Mouse (Mus musculus): Measurements from ENCODE around the gene Egfl8. TPM values are rescaled to one million over a fixed set of nuclear protein-coding genes. Genes with fewer than 3 reads are reported as not detected.
A peak's percentile ranks its signal among the peaks of the same experiment; 100 is the strongest.

Gene Egfl8
- polyA plus RNA-seq, 1 experiment from 2014 or later: 3.1 TPM

- DNase-seq (ENCODE audit: low spot score): no peak
- H3K27ac ChIP-seq (replicated peaks; ENCODE audit: low read depth, low read length): no peak within 1 kb of the TSS
- H3K9me3 ChIP-seq (replicated peaks; ENCODE audit: control insufficient read depth, low read length): no peaks in the 10 kb centered on the region
- peaks cover 17% of the 10 kb centered on the region; the same call in 1 of the 2 replicates for H3K4me1 ChIP-seq (ENCODE audit: control insufficient read depth, insufficient read depth, low read length)
- no peak within 1 kb of the TSS for H3K4me3 ChIP-seq (ENCODE audit: low read depth, low read length)
- 17% methylated on average over 6 of the region's 6 CpGs for WGBS
- peaks cover 3% of the 10 kb centered on the region; the same call in 1 of the 2 replicates for H3K36me3 ChIP-seq (replicated peaks; ENCODE audit: control insufficient read depth, insufficient read depth, low read depth, low read length)
- H3K4me2 ChIP-seq (ENCODE audit: low read depth, low read length): no peak within 1 kb of the TSS
- no peak within 1 kb of the TSS for H3K9ac ChIP-seq (replicated peaks; ENCODE audit: low read length)
- ATAC-seq (replicated peaks; ENCODE audit: insufficient number of reproducible peaks, low FRiP score, low TSS enrichment, low read depth): no peak
- no peaks in the 10 kb centered on the region for H3K27me3 ChIP-seq (ENCODE audit: control insufficient read depth, insufficient read depth, low read length)
These were observed 18.1 kb downstream of the Egfl8 start, which contains the start of gene Ager for GRCm38 (mm10) chr17:34597566-34598095. Gene Ager (plus strand): TSS chr17:34597862.

GRCm38 (mm10) chr17:34596098-34596497, 19.7 kb downstream of the Egfl8 start:
- Histone ChIP-seq H3K4me3 (ENCODE audit: low read depth, low read length) (no peak overlapping the region), H3K27ac (replicated peaks; ENCODE audit: low read depth, low read length) (no peak overlapping the region), H3K4me1 (ENCODE audit: control insufficient read depth, insufficient read depth, low read length) (peaks cover 20% of the 10 kb centered on the region), H3K4me2 (ENCODE audit: low read depth, low read length) (no peak overlapping the region), H3K27me3 (ENCODE audit: control insufficient read depth, insufficient read depth, low read length) (no peaks in the 10 kb centered on the region), H3K36me3 (replicated peaks; ENCODE audit: control insufficient read depth, insufficient read depth, low read depth, low read length) (peaks cover 3% of the 10 kb centered on the region; the same call in 1 of the 2 replicates), H3K9me3 (replicated peaks; ENCODE audit: control insufficient read depth, low read length) (no peaks in the 10 kb centered on the region), H3K9ac (replicated peaks; ENCODE audit: low read length) (no peak overlapping the region)
- WGBS: 74% methylated on average over 8 of the region's 8 CpGs
- DNase-seq (ENCODE audit: low spot score) (no peak), ATAC-seq (replicated peaks; ENCODE audit: insufficient number of reproducible peaks, low FRiP score, low TSS enrichment, low read depth) (no peak)

GRCm38 (mm10) chr17:34593752-34594525, 21.8 kb downstream of the Egfl8 start:
- Histone ChIP-seq H3K4me1 (ENCODE audit: control insufficient read depth, insufficient read depth, low read length) (peaks cover 34% of the 10 kb centered on the region), H3K27ac (replicated peaks; ENCODE audit: low read depth, low read length) (0 out of 2 replicates have a peak overlapping the region, but pooled peaks have one; percentile 25)
- ATAC-seq (replicated peaks; ENCODE audit: insufficient number of reproducible peaks, low FRiP score, low TSS enrichment, low read depth): no peak

GRCm38 (mm10) chr17:34592581-34593549, 22.9 kb downstream of the Egfl8 start:
- DNase-seq (ENCODE audit: low spot score) (peak; percentile 63), ATAC-seq (replicated peaks; ENCODE audit: insufficient number of reproducible peaks, low FRiP score, low TSS enrichment, low read depth) (no peak)
- peak overlapping the region; percentile 93 for H3K4me2 ChIP-seq (ENCODE audit: low read depth, low read length)
- peak overlapping the region; percentile 91 for H3K4me3 ChIP-seq (ENCODE audit: low read depth, low read length)
- H3K27ac ChIP-seq (replicated peaks; ENCODE audit: low read depth, low read length): peak overlapping the region; percentile 99
- H3K27me3 ChIP-seq (ENCODE audit: control insufficient read depth, insufficient read depth, low read length): no peaks in the 10 kb centered on the region
- H3K4me1 ChIP-seq (ENCODE audit: control insufficient read depth, insufficient read depth, low read length): peaks cover 34% of the 10 kb centered on the region
- peaks cover 3% of the 10 kb centered on the region; the same call in 1 of the 2 replicates for H3K36me3 ChIP-seq (replicated peaks; ENCODE audit: control insufficient read depth, insufficient read depth, low read depth, low read length)
- WGBS: under 1% methylated on average over 30 of the region's 32 CpGs
- no peaks in the 10 kb centered on the region for H3K9me3 ChIP-seq (replicated peaks; ENCODE audit: control insufficient read depth, low read length)
- peak overlapping the region; percentile 98 for H3K9ac ChIP-seq (replicated peaks; ENCODE audit: low read length)

More at GRCm38 (mm10) chr17:34593752-34594525, 21.8 kb downstream of the Egfl8 start:
- peak overlapping the region; percentile 93 for H3K4me2 ChIP-seq (ENCODE audit: low read depth, low read length)
- H3K9me3 ChIP-seq (replicated peaks; ENCODE audit: control insufficient read depth, low read length): no peaks in the 10 kb centered on the region
- 43% methylated on average over 32 of the region's 34 CpGs for WGBS
- peak overlapping the region; percentile 98 for H3K9ac ChIP-seq (replicated peaks; ENCODE audit: low read length)
- H3K36me3 ChIP-seq (replicated peaks; ENCODE audit: control insufficient read depth, insufficient read depth, low read depth, low read length): peaks cover 3% of the 10 kb centered on the region; the same call in 1 of the 2 replicates
- peak overlapping the region; percentile 91 for H3K4me3 ChIP-seq (ENCODE audit: low read depth, low read length)
- DNase-seq (ENCODE audit: low spot score): peak; percentile 45
- no peaks in the 10 kb centered on the region for H3K27me3 ChIP-seq (ENCODE audit: control insufficient read depth, insufficient read depth, low read length)

DNA sequence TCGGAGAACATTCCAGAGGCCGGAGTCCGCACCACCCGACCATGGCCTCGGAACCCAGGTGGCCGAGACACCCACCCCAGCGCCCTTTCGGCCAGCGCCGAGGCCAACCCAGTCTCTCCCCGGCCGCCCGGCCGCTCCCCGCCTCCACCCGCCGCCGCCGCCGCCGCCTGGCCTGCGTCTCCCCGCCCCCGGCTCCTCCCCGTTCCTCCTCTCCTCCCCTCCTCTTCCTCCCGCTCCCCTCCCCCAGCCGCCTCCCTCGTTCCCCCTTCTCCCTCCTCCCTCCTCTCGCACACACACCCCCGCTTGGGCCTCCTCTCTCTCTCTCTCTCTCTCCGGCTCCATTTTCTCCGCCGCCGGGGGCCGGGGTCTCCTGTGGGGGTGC, 23.8 kb downstream of the Egfl8 start:
- H3K9me3 ChIP-seq (replicated peaks; ENCODE audit: control insufficient read depth, low read length): no peaks in the 10 kb centered on the region
- peak overlapping the region; percentile 91 for H3K4me3 ChIP-seq (ENCODE audit: low read depth, low read length)
- WGBS: 2% methylated on average over 30 of the region's 35 CpGs
- peak; percentile 94 for DNase-seq (ENCODE audit: low spot score)
- H3K4me1 ChIP-seq (ENCODE audit: control insufficient read depth, insufficient read depth, low read length): peaks cover 33% of the 10 kb centered on the region
- peak overlapping the region; percentile 98 for H3K9ac ChIP-seq (replicated peaks; ENCODE audit: low read length)
- H3K27me3 ChIP-seq (ENCODE audit: control insufficient read depth, insufficient read depth, low read length): no peaks in the 10 kb centered on the region
- peak overlapping the region; percentile 99 for H3K27ac ChIP-seq (replicated peaks; ENCODE audit: low read depth, low read length)
- peaks cover 3% of the 10 kb centered on the region; the same call in 1 of the 2 replicates for H3K36me3 ChIP-seq (replicated peaks; ENCODE audit: control insufficient read depth, insufficient read depth, low read depth, low read length)
- ATAC-seq (replicated peaks; ENCODE audit: insufficient number of reproducible peaks, low FRiP score, low TSS enrichment, low read depth): 0 out of 2 replicates have a peak, but pooled peaks have one; percentile 27
- H3K4me2 ChIP-seq (ENCODE audit: low read depth, low read length): peak overlapping the region; percentile 93

GRCm38 (mm10) chr17:34591029-34591993, 24.5 kb downstream of the Egfl8 start, which contains the start of gene Pbx2:
Gene Pbx2 (plus strand): TSS chr17:34591266.
- peak within 1 kb of the TSS; percentile 93 for H3K4me2 ChIP-seq (ENCODE audit: low read depth, low read length)
- peak within 1 kb of the TSS; percentile 98 for H3K9ac ChIP-seq (replicated peaks; ENCODE audit: low read length)
- H3K27me3 ChIP-seq (ENCODE audit: control insufficient read depth, insufficient read depth, low read length): no peaks in the 10 kb centered on the region
- peaks cover 3% of the 10 kb centered on the region; the same call in 1 of the 2 replicates for H3K36me3 ChIP-seq (replicated peaks; ENCODE audit: control insufficient read depth, insufficient read depth, low read depth, low read length)
- peak within 1 kb of the TSS; percentile 91 for H3K4me3 ChIP-seq (ENCODE audit: low read depth, low read length)
- peaks cover 33% of the 10 kb centered on the region for H3K4me1 ChIP-seq (ENCODE audit: control insufficient read depth, insufficient read depth, low read length)
- no peaks in the 10 kb centered on the region for H3K9me3 ChIP-seq (replicated peaks; ENCODE audit: control insufficient read depth, low read length)
- peak within 1 kb of the TSS; percentile 99 for H3K27ac ChIP-seq (replicated peaks; ENCODE audit: low read depth, low read length)
- DNase-seq (ENCODE audit: low spot score) (peak; percentile 60), ATAC-seq (replicated peaks; ENCODE audit: insufficient number of reproducible peaks, low FRiP score, low TSS enrichment, low read depth) (0 out of 2 replicates have a peak, but pooled peaks have one; percentile 7)
- WGBS: 3% methylated on average over 21 of the region's 21 CpGs
